Mouse (Mus musculus) layer of hippocampus, postnatal 10 days (tissue): ENCODE data around the gene Efhc1. TPM values are rescaled to one million over a fixed set of nuclear protein-coding genes. Genes with fewer than 3 reads are reported as not detected.
A peak's percentile ranks its signal among the peaks of the same experiment; 100 is the strongest.

Experiments
- DNase-seq, 2 experiments: peaks; one replicate each; pipeline ENCODE4 v3.0.0; 2021; ENCODE audit warnings: low spot score in 2 of 2
- total RNA-seq, 2 experiments: library from RNA; stranded (reverse); gene quantifications; 2 replicates each; pipeline ENCODE4 v1.2.3; 2021

Gene Efhc1
- total RNA-seq, 2 experiments from 2014 or later, result 4.2 to 4.5 TPM

DNA sequence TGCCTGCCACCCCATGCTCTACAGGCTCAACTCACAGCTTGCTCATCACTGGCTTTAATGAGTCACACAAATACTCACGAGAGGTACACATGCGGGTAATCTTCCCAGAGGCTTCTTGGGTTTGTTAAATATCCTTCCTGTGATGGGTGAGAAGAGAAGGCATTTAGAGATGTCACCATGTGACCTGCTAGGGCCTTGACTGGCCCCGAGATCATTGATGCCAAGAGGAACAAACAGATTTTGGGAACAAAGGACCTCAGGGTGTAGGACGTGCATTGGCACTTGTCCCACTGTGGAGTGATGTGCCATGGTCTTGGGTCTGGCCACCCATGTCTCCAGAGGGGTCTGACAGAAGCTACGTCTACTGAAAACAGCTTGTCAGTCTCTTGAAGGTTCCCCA, 55.3 kb downstream of the Efhc1 start:
- DNase-seq, result no peak

DNA sequence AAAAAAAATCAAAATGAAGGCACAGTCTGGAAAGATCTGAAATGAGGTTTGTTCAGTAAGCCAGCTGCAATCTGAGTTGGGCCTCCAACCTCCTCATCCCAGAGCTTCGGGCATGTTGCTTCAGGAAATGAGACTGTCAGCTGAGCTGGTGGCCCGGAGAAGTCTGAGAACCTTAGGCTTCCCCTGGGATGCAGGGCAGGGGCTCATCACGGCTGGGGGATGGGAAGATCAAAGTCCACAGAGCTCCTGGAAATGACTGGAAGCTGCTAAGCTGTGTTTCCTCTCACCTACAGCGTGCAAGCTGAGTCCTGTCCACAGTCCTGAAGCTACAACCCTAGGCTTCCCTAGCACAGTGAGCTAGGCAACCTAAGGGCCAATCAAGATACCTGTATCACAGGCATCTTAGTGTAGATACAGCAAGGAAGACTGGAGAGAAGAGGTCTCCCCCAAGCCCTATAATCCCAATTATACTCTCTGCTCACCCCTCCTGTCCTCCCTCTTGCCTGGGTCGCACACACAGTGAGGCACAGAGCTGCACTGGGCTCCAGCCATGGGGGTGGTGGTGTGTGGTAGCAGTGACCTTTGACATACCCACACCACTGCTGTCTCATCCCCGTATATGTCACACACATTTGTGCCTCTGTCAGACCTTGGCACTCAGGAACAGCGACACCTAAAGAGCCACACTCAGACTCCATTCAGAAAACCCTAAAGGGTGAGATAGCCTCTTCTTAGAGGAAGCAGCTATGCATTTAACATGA, 56.7 kb downstream of the Efhc1 start:
- DNase-seq, result no peak

DNA sequence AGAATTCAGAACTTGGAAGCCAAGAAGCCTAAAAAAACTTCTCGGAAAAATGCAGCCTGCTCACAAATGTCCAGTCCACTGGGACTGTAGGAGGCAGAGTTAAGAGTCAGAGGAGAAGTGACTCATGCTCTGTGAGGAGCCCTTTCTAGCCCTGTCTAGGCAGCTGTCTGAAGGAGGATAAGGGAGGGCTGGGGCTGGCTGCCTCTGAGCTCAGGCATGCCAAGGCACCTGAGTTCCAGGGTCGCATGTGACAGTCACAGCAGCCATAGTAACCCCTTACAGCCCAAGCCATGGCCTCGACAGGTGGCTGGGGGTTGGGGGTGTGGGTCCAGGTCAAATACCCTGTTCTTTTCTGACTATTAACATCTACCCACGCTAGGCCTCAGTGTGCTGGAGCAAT, 57.5 kb downstream of the Efhc1 start:
- no peak for DNase-seq

DNA sequence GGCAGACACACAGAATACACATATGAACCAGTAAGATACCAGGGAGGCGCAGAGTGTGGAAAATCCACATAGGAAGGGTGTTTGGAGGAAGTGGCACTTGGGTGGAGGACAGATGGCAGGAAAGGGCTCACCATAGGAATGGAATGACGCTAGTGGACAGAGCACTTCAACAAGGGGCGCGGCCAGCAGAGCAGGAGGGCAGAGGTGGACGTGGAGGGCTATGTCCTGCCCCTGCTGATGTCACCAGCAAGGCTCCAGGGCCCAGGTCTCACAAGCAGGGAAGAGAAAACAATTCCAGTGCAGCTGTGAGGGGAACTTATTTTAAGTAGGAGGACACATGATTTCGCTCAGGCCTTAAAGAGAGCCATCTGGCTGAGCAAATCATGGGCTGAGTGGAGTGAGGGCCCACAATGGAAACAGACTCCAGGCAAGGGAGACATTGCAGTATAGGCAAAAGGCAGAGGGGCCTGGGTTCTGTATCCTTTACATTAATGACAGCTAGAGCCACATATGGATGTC, 58.9 kb downstream of the Efhc1 start:
- no peak for DNase-seq

DNA sequence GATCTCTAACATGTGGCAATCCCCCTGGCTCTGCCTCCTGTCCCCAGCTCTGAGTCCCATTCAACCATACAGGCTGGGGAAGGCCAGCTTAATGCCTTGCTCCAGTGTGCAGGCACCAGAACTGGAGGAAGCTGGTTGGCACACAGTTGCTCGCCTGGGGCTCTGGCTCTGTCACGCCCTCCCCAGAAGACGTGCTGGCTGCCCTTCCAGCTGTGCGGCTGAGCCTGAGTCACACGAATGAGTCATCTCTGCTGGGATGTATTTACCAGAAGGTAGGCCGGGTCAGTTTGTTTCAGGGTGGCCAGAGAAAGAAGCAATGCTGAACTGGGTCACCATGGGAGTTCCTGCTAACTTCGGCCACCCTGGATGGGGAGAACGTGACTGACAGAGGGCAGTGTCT, 63.0 kb downstream of the Efhc1 start:
- no peak for DNase-seq

DNA sequence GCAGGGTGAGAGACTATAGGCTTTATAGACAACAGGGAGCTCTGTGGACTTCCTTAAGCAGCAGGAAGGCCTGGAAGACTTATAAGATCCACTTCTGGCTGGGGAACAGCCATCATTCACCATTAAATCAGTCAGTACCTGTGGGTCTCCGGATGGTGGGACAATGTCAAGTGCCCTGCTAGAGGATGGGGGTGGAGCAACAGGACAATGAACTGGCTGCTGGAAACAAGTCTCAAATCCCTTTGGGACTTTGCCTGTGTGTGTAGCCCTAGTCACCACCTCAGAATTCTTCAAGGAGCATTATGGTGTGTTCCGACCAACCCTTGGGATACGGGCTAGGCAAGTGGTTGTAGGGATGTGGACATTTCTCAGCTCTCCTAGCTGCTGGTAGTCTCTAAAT, 71.7 kb downstream of the Efhc1 start:
- no peak for DNase-seq

DNA sequence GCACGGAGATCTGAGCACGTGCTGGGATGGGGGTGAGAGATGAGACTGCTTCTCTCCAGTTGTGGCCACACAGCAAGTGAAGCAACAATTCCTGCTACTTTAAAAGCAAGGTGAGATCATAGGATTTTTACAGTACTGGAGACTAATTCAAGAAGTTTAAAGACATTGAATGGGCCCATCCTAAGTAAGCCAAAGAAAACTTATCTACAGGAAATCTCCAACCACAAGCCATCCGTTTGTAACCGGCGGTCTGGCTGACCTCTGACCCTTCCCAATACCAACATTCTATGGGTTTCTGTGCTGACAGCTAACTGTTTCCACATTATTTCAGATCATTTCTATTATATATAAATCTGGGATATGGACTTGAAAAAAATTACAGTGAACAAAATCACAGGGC, 73.8 kb downstream of the Efhc1 start:
- DNase-seq, result no peak

DNA sequence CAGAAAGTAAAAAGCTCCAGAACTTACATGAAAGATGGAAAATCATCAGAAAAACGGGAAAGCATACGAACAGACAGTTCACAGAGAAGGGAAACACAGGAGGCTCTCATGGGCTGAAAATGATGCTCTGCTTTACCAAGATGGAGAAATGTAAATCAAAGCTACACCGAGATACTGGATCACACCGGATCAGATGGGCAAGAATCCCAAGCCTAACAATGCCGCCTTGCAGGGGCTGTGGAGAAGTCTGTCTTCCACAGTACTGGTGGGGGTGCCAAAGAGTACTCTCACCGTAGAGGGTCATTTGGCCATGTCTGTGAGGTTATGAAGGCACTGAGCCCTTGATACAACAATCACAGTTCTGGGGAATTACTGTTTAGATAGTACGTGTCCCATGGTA, 75.1 kb downstream of the Efhc1 start:
- DNase-seq, result peak in 1 of 2 experiments; percentile 10

DNA sequence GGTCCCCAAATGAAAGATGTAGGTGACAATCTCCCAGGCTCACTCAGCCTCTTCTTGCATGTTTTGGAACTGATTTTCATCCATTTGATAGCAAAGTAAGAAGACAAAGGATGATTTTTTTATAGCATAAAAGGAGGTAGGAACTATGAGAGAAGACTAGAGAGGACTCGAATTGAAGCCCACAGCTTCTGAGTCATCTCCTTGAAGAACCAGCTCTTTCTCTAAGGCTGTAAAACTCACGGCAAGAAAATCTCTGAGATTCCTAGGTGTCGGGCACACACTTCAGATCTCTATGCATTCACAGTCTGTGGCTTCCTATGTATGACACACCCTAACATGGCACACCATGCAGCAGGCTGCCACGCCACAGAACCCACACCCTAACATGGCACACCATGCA, 77.6 kb downstream of the Efhc1 start:
- no peak for DNase-seq

DNA sequence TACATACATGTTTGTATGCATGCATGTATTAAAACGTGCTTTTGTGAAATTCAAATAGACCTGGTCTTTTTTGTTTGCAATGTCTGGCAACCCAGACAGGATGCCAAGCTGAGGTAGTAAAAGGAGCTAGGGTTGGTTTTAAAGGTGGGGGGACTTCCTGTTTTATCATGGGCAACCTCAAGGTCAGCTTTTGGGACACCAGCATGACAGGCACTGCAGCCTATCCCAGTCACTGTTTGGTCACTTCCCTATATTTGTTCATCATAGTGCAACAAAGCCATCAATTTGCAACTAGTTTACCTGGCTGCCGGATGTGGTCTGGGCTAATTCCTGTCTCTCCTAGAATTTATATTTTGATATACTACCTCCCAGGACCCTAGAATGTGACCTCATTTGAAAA, 80.2 kb downstream of the Efhc1 start:
- no peak for DNase-seq

DNA sequence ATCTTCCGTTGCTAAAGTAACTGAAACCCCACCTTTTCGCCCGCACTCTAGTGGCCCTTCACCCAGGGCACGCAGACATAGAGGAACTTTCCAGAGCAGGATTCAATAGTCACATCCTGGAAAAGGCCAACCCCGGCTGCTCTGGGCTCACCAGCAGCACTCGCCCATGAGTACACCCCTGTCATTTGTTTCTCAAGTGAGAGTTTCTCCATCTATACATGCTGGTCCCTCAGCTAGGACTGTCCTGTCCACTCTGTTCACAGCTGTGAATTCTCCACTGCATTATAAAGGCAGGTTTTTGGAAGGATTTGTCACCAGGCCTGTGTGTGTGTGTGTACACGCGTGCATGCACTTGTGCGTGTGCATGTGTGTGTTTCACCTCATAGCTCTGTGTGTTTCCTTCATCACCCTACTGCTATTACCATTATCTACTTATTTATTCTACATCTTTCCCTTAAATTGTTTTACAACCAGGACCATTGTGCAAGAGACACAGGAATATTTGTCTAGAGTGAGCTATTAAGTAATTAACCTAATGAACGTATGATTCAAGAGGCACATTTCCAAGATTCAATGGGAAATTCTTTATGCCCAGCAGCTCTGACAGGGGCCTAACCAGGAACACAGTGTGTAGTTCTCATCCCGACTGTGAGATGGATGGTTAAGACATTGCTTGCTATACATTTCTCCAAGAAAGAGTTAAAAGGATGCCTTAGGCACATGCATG, 81.8 kb downstream of the Efhc1 start:
- no peak for DNase-seq

DNA sequence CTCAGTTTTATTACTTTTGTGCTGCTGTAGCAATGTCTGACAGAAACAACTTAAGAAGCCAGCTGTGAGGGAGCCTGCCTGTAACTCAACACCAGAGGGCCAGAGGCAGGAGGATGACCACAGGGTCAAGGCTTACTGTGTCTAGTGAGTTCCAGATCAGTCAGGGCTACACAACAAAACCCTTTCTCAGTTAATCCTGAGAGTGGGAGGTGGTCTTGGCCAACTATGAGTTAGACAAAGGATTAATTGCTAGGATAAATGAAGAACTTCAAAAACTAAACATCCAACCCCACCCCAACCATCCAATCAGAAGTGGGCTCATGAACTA, 82.3 kb downstream of the Efhc1 start:
- DNase-seq, result no peak

DNA sequence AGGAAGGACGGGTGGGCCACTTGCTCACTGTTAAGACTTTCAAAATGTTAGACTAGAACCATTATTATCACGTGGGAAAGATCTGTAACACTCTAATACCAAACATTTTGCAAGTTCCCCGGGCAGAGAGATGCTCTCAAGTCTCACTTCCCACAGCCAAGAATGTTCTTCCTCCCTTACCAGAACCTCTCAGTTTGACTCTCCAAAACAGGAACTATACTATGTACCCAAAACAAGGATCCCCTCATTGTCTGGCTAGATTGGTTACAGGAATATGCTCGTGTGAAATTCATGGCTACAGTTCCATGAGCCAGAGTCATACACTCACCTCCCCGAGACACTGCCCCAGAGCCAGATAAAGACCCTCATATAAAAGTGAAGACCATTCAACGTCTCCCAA, 84.5 kb downstream of the Efhc1 start:
- no peak for DNase-seq

DNA sequence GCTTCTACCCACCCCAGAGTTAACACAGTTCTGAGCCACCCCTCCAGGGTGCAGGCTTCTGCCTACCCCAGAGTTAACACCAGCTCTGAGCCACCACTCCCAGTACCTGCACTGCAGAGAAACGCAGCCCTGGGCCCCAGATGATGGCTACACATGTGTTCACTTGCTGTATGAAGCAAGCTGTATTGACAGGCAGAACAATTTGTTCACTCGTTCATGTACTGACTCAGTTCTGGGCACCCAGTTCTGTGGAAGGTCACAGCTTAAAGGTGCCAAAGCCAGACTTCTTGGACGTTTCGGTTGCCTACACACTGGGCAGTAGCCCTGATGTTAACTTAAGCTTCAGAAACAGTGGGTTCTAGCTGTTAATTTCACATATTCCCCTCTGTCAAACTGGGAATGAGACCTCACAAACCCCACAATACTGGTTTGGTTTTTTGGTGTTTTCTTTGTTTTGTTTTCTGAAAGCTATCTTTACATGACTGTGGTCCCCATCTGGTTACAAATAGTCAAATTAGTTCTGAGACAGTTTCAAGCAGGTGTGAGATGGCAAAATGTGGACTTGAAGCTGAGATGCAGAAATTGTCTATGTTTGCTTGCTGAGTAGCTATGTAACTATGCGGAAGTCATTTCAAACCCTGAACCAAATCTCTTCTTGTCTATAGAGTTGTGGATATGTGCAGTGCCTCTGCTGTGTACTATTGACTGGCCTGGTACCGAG, 86.6 kb downstream of the Efhc1 start:
- no peak for DNase-seq

DNA sequence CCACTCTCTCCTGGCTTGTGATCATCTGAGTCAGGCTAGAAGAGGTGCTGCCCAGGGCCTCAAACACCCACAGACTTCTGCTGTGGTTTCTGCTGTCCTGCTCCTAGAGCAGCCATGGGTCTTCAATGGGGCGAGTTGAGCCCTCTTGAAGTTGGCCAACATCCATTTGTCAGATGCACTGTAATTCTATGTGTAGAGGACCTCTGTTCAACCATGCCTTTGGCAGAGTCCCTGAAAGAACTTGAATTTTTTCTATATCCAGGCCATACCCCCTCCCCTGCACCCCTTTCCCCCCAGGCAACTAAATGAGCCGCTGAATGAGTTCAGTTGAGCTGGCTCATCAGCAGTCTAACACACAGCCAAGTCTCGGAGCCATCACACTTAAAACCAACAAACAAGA, 88.1 kb downstream of the Efhc1 start:
- DNase-seq, result no peak

DNA sequence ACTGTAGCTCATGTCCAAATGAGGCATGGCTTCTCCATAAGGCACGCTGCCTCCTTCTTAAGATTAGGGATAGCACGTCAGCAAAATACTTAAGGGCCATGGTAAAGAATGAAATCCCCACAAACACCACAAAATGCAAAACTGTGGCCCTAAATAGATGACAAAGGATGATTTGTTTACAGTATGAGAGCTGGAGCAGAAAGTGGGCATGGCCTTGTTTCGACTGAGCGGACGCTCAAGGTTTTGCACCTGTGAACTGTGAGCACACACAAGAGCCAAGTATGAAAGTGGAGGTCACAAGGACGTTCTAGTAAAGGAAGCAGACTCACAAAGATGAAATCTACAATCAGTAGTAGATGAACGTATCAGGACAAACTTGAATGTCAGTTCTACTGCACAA, 88.7 kb downstream of the Efhc1 start:
- no peak for DNase-seq

Other genes starting within 250 kb of the Efhc1 start
- gene Il17a, start 220.7 kb upstream of the Efhc1 start, total RNA-seq, result not detected
- gene Il17f, start 161.0 kb upstream of the Efhc1 start, total RNA-seq, result under 1 TPM; 0.62 to 0.89 TPM
- 1 to 10 TPM; 7.2 to 9.5 TPM for gene Mcm3, start 131.3 kb upstream of the Efhc1 start, total RNA-seq
- 100 to 1,000 TPM in 1 of 2 experiments, 10 to 100 TPM in 1; 93.1 to 132 TPM for gene Paqr8, start 61.0 kb upstream of the Efhc1 start, total RNA-seq
- gene Tram2, start 127.6 kb downstream of the Efhc1 start, total RNA-seq, result 1 to 10 TPM; 2.4 to 2.8 TPM